Mouse (Mus musculus) gastrocnemius, postnatal 36 days (tissue): Measurements from ENCODE around the gene Eno1. TPM values are rescaled to one million over a fixed set of nuclear protein-coding genes. Genes with fewer than 3 reads are reported as not detected.
A peak's percentile ranks its signal among the peaks of the same experiment; 100 is the strongest.

ENCODE experiments used
- DNase-seq, 2 experiments: peaks; one replicate each; pipeline ENCODE4 v3.0.0; 2022
- intact Hi-C: fragments of 180-260 bp; cut with DNase I; formaldehyde crosslinking; loops from one replicate; pipeline ENCODE4 v1.15.1; 2025
- long read RNA-seq, 2 experiments: library from polyadenylated mRNA; stranded (forward); transcript quantifications; one replicate each; pipeline ENCODE4 v2.0.0; 2021
- total RNA-seq, 2 experiments: library from RNA; stranded (reverse); gene quantifications; 2 replicates each; pipeline ENCODE4 v1.2.3; 2021

The Eno1 gene
- 100 to 1,000 TPM; 104 to 128 TPM for total RNA-seq
- long read RNA-seq, experiment 1, transcript Eno1-202 (12 exons, 2,027 nt), result major isoform, 16 of 143 reads
- long read RNA-seq, experiment 1, partial matches to known transcripts, result 11 of 143 reads
- long read RNA-seq, experiment 1, other reads (novel, unspliced or antisense), result 111 of 143 reads
- long read RNA-seq, experiment 2, transcript Eno1-202 (12 exons, 2,027 nt), result major isoform, 16 of 152 reads
- long read RNA-seq, experiment 2, partial matches to known transcripts, result 4 of 152 reads
- long read RNA-seq, experiment 2, other reads (novel, unspliced or antisense), result 130 of 152 reads

GRCm38 (mm10) chr4:150236521-150237481 is at the start of gene Eno1:
Gene Eno1, plus strand, starts transcription at chr4:150236721.
- DNase-seq, result peak; percentile 96 to 97
- intact Hi-C loops, result no loop called here

GRCm38 (mm10) chr4:150188236-150188635 is 48.3 kb upstream of the Eno1 start:
- intact Hi-C loops, result no loop called here
- DNase-seq, result no peak

- no peak for DNase-seq
- intact Hi-C loops, result no loop called here
Observed at GRCm38 (mm10) chr4:150192199-150192598, 44.3 kb upstream of the Eno1 start.

- intact Hi-C loops, result no loop called here
Observed at GRCm38 (mm10) chr4:150193915-150194314, 42.6 kb upstream of the Eno1 start.

GRCm38 (mm10) chr4:150198268-150198667 is 38.3 kb upstream of the Eno1 start:
- intact Hi-C loops, result no loop called here

More at GRCm38 (mm10) chr4:150193915-150194314, 42.6 kb upstream of the Eno1 start:
- no peak for DNase-seq

GRCm38 (mm10) chr4:150201232-150201631 is 35.3 kb upstream of the Eno1 start, which contains the start of gene Car6:
Gene Car6, minus strand, starts transcription at chr4:150201332.
- no peak for DNase-seq
- intact Hi-C loops, result no loop called here

More at GRCm38 (mm10) chr4:150198268-150198667, 38.3 kb upstream of the Eno1 start:
- DNase-seq, result no peak

GRCm38 (mm10) chr4:150202702-150203101 is 33.8 kb upstream of the Eno1 start:
- intact Hi-C loops, result no loop called here
- no peak for DNase-seq

- intact Hi-C loops, result no loop called here
- no peak for DNase-seq
Observed at GRCm38 (mm10) chr4:150204877-150205276, 31.6 kb upstream of the Eno1 start.

GRCm38 (mm10) chr4:150209751-150210150 is 26.8 kb upstream of the Eno1 start:
- DNase-seq, result no peak
- intact Hi-C loops, result loop anchor here (5.0 kb wide), 1 partner anchor 38 kb away; no protein-coding TSS in a partner anchor

GRCm38 (mm10) chr4:150210306-150210705 is 26.2 kb upstream of the Eno1 start:
- no peak for DNase-seq
- intact Hi-C loops, result loop anchor here (5.0 kb wide), 1 partner anchor 37 kb away; no protein-coding TSS in a partner anchor

- no peak for DNase-seq
- intact Hi-C loops, result loop anchor here (5.0 kb wide), 1 partner anchor 35 kb away; no protein-coding TSS in a partner anchor
Observed at GRCm38 (mm10) chr4:150211930-150212552, 24.5 kb upstream of the Eno1 start.

GRCm38 (mm10) chr4:150212553-150212971 is 24.0 kb upstream of the Eno1 start:
- intact Hi-C loops, result loop anchor here (5.0 kb wide), 1 partner anchor 35 kb away; no protein-coding TSS in a partner anchor
- peak in 1 of 2 experiments; percentile 21 for DNase-seq

GRCm38 (mm10) chr4:150213910-150214309 is 22.6 kb upstream of the Eno1 start:
- intact Hi-C loops, result loop anchor here (5.0 kb wide), 1 partner anchor 33 kb away; no protein-coding TSS in a partner anchor
- no peak for DNase-seq

GRCm38 (mm10) chr4:150216423-150216822 is 20.1 kb upstream of the Eno1 start:
- no peak for DNase-seq
- intact Hi-C loops, result loop anchor here (5.0 kb wide), 1 partner anchor 79 kb away; no protein-coding TSS in a partner anchor

- intact Hi-C loops, result loop anchor here (5.0 kb wide), 1 partner anchor 80 kb away; no protein-coding TSS in a partner anchor
- no peak for DNase-seq
Observed at GRCm38 (mm10) chr4:150217042-150217554, 19.4 kb upstream of the Eno1 start.

- intact Hi-C loops, result loop anchor here (2.0 to 5.0 kb wide), 2 partner anchors 41 to 81 kb away; no protein-coding TSS in a partner anchor
- DNase-seq, result no peak
Observed at GRCm38 (mm10) chr4:150217935-150218334, 18.6 kb upstream of the Eno1 start.

GRCm38 (mm10) chr4:150219501-150220292 is 16.8 kb upstream of the Eno1 start:
- intact Hi-C loops, result loop anchor here (2.0 to 5.0 kb wide), 2 partner anchors 43 to 82 kb away; no protein-coding TSS in a partner anchor
- peak in 1 of 2 experiments; percentile 32 for DNase-seq

- intact Hi-C loops, result no loop called here
- peak in 1 of 2 experiments; percentile 26 for DNase-seq
Observed at GRCm38 (mm10) chr4:150220584-150220983, 15.9 kb upstream of the Eno1 start.
